Mouse (Mus musculus) v-Abl transformed pro-B cells (cell line): ENCODE measurements around the gene Selenbp2.
"Not testable (repeated sequence)": the region's sequence is repeated elsewhere in the genome, so short reads cannot be mapped to it uniquely, and the experiment has no call there.

ENCODE experiments used
- in situ Hi-C, 2 experiments: fragments of 400-800 bp; cut with MboI; formaldehyde crosslinking; loops; one replicate each; pipeline ENCODE4 v1.15.1; 2025; ENCODE audit not compliant: unreplicated experiment in 2 of 2

Gene Selenbp2

GRCm38 (mm10) chr3:94690616-94691247, 2.6 kb upstream of the Selenbp2 start:
- in situ Hi-C loops = no loop called here

GRCm38 (mm10) chr3:94691694-94692093, 1.7 kb upstream of the Selenbp2 start:
- in situ Hi-C loops = not testable (repeated sequence)

- in situ Hi-C loops = not testable (repeated sequence)
Measured at GRCm38 (mm10) chr3:94693874-94694273, 518 bp downstream of the Selenbp2 start.

GRCm38 (mm10) chr3:94695591-94695990, 2.2 kb downstream of the Selenbp2 start:
- in situ Hi-C loops = not testable (repeated sequence)

- in situ Hi-C loops = not testable (repeated sequence)
Measured at GRCm38 (mm10) chr3:94696257-94696656, 2.9 kb downstream of the Selenbp2 start.

- in situ Hi-C loops = not testable (repeated sequence)
Measured at GRCm38 (mm10) chr3:94702163-94702810, 8.9 kb downstream of the Selenbp2 start.

- in situ Hi-C loops = no loop called here
Measured at GRCm38 (mm10) chr3:94702856-94703255, 9.5 kb downstream of the Selenbp2 start.

GRCm38 (mm10) chr3:94703364-94703763, 10.0 kb downstream of the Selenbp2 start:
- in situ Hi-C loops = not testable (repeated sequence)

- in situ Hi-C loops = not testable (repeated sequence)
Measured at GRCm38 (mm10) chr3:94710591-94710990, 17.2 kb downstream of the Selenbp2 start.

- in situ Hi-C loops = not testable (repeated sequence)
Measured at GRCm38 (mm10) chr3:94713424-94713823, 20.1 kb downstream of the Selenbp2 start.

GRCm38 (mm10) chr3:94718253-94718652, 24.9 kb downstream of the Selenbp2 start:
- in situ Hi-C loops = not testable (repeated sequence)

- in situ Hi-C loops = loop anchor here in 1 of 2 experiments (5.0 kb wide), 1 partner anchor 86 kb away; no protein-coding TSS in a partner anchor
Measured at GRCm38 (mm10) chr3:94723637-94724036, 30.3 kb downstream of the Selenbp2 start.

- in situ Hi-C loops = no loop called here
Measured at GRCm38 (mm10) chr3:94745691-94746090, 52.3 kb downstream of the Selenbp2 start.
